Mouse (Mus musculus) gastrocnemius, postnatal 4 days (tissue): ENCODE data around the gene Brat1. TPM values are rescaled to one million over a fixed set of nuclear protein-coding genes. Genes with fewer than 3 reads are reported as not detected.

Experiments
- DNase-seq, 2 experiments: peaks; one replicate each; pipeline ENCODE4 v3.0.0; 2021 to 2022; ENCODE audit warnings: low spot score in 2 of 2, mixed read lengths in 2 of 2
- total RNA-seq, 2 experiments: library from RNA; stranded (reverse); gene quantifications; 2 replicates each; pipeline ENCODE4 v1.2.3; 2021

Gene Brat1
- total RNA-seq, 2 experiments from 2014 or later: 13.9 to 14.2 TPM

- no peak for DNase-seq
These were observed 36.2 kb downstream of the Brat1 start for GRCm38 (mm10) chr5:140741040-140741439.

- no peak for DNase-seq
These were observed 37.1 kb downstream of the Brat1 start for GRCm38 (mm10) chr5:140741877-140742276.

GRCm38 (mm10) chr5:140743706-140744131, 38.9 kb downstream of the Brat1 start:
- no peak for DNase-seq

- DNase-seq: no peak
These were observed 43.6 kb downstream of the Brat1 start for GRCm38 (mm10) chr5:140748425-140748824.

- peak; percentile 52 to 79 for DNase-seq
These were observed 44.5 kb downstream of the Brat1 start for GRCm38 (mm10) chr5:140749062-140749875.

- DNase-seq: no peak
These were observed 46.1 kb downstream of the Brat1 start for GRCm38 (mm10) chr5:140750925-140751324.

GRCm38 (mm10) chr5:140752041-140752440, 47.2 kb downstream of the Brat1 start:
- no peak for DNase-seq

- no peak for DNase-seq
These were observed 47.8 kb downstream of the Brat1 start for GRCm38 (mm10) chr5:140752639-140753038.

- no peak for DNase-seq
These were observed 48.4 kb downstream of the Brat1 start for GRCm38 (mm10) chr5:140753223-140753622.

- DNase-seq: no peak
These were observed 54.1 kb downstream of the Brat1 start for GRCm38 (mm10) chr5:140758864-140759263.

GRCm38 (mm10) chr5:140762540-140762939, 57.7 kb downstream of the Brat1 start:
- DNase-seq: no peak

- DNase-seq: no peak
These were observed 60.3 kb downstream of the Brat1 start for GRCm38 (mm10) chr5:140764921-140765613.

GRCm38 (mm10) chr5:140766566-140766965, 61.8 kb downstream of the Brat1 start:
- DNase-seq: no peak

- DNase-seq: peak; percentile 55 to 79
These were observed 62.9 kb downstream of the Brat1 start for GRCm38 (mm10) chr5:140767704-140768141.

- no peak for DNase-seq
These were observed 63.5 kb downstream of the Brat1 start for GRCm38 (mm10) chr5:140768333-140768732.

Other genes with a start within 250 kb of the Brat1 start
- gene Chst12, start 199.5 kb upstream of the Brat1 start, total RNA-seq: 10 to 100 TPM; 17.3 to 18.4 TPM
- not detected for gene Grifin, start 139.9 kb upstream of the Brat1 start, total RNA-seq
- 10 to 100 TPM; 11.4 to 13.8 TPM for gene Lfng, start 97.7 kb upstream of the Brat1 start, total RNA-seq
- gene Ttyh3, start 56.0 kb upstream of the Brat1 start, total RNA-seq: 10 to 100 TPM; 66.9 to 68.8 TPM
- 10 to 100 TPM; 14.5 to 15.0 TPM for gene Iqce, start 2.6 kb upstream of the Brat1 start, total RNA-seq
- under 1 TPM; 0.39 to 0.62 TPM for gene Amz1, start 19.1 kb downstream of the Brat1 start, total RNA-seq
- gene Gna12, start 125.4 kb downstream of the Brat1 start, total RNA-seq: 10 to 100 TPM; 52.0 to 55.5 TPM